Mouse (Mus musculus) intestine, postnatal 0 days (tissue): ENCODE measurements at regions not wholly inside any gene's neighbourhood (a gene's known extent, or its start where the extent isn't known, plus 50 kb on each side); places are given as distances from the start of the nearest gene placed in this dataset.

Experiments
- ATAC-seq: fragments of 200-750 bp; cut with Nextera tagmentation; 2 replicates; pipeline ENCODE4 v1.8.0; 2017; ENCODE audit warnings: mild to moderate bottlenecking, moderate TSS enrichment, moderate library complexity
- H3K27ac ChIP-seq: fragments of 300-500 bp; sonication (generic); 2 replicates; pipeline ENCODE4 v1.5.1; 2014; ENCODE audit warnings: mild to moderate bottlenecking, low read depth, low read length, moderate library complexity
- H3K27me3 ChIP-seq: fragments of 300-500 bp; sonication (generic); replicated peaks from 2 replicates; pipeline ENCODE4 v1.6.1; 2014; ENCODE audit warnings: low read length, mixed read lengths; ENCODE audit not compliant: control insufficient read depth, insufficient read depth
- H3K36me3 ChIP-seq: fragments of 300-500 bp; sonication (generic); 2 replicates; pipeline ENCODE4 v1.6.1; 2014; ENCODE audit warnings: mild to moderate bottlenecking, moderate library complexity; ENCODE audit not compliant: control insufficient read depth, insufficient read depth
- H3K4me1 ChIP-seq: fragments of 300-500 bp; sonication (generic); replicated peaks from 2 replicates; pipeline ENCODE4 v1.6.1; 2014; ENCODE audit warnings: antibody characterized with exemption, low read length, mixed read lengths; ENCODE audit not compliant: control insufficient read depth, insufficient read depth
- H3K4me2 ChIP-seq: fragments of 300-500 bp; sonication (generic); replicated peaks from 2 replicates; pipeline ENCODE4 v1.6.1; 2014; ENCODE audit warnings: low read depth, mild to moderate bottlenecking, moderate library complexity
- H3K4me3 ChIP-seq: fragments of 300-500 bp; sonication (generic); 2 replicates; pipeline ENCODE4 v1.5.1; 2014; ENCODE audit warnings: low read depth, low read length
- H3K9ac ChIP-seq: fragments of 300-500 bp; sonication (generic); 2 replicates; pipeline ENCODE4 v1.6.1; 2014; ENCODE audit warnings: mild to moderate bottlenecking, low read depth, low read length
- H3K9me3 ChIP-seq: fragments of 300-500 bp; sonication (generic); 2 replicates; pipeline ENCODE4 v1.6.1; 2016; ENCODE audit warnings: mixed run types; ENCODE audit not compliant: control insufficient read depth
- CTCF ChIP-seq: sonication (generic); IDR thresholded peaks from 2 replicates; pipeline ENCODE4 v1.5.1; 2016; ENCODE audit warnings: low read depth, mild to moderate bottlenecking, control low read depth, antibody characterized with exemption, moderate library complexity
- WGBS: fragments of 180-500 bp; shearing (Covaris S2); extraction: QIAGEN DNeasy Blood & Tissue Kit; methylation state at CpG from one replicate; pipeline ENCODE4 v1.1.7; 2014; 5-methylcytosine and 5-hydroxymethylcytosine counted together

GRCm38 (mm10) chr8:127834006-127834405, 524.4 kb upstream of the Nrp1 start:
- no peak overlapping the region for H3K27ac ChIP-seq
- TF ChIP-seq CTCF, result no peak
- no peak overlapping the region for H3K9ac ChIP-seq
- 70% methylated on average over 3 of the region's 3 CpGs for WGBS
- H3K4me2 ChIP-seq, result no peak overlapping the region
- no peaks in the 10 kb centered on the region for H3K9me3 ChIP-seq
- H3K4me3 ChIP-seq, result no peak overlapping the region
- no peaks in the 10 kb centered on the region for H3K27me3 ChIP-seq
- no peaks in the 10 kb centered on the region for H3K36me3 ChIP-seq
- H3K4me1 ChIP-seq, result no peaks in the 10 kb centered on the region
- no peak for ATAC-seq

GRCm38 (mm10) chr8:127836410-127837206, 521.8 kb upstream of the Nrp1 start:
- Histone ChIP-seq H3K36me3 (no peaks in the 10 kb centered on the region), H3K27me3 (no peaks in the 10 kb centered on the region), H3K27ac (no peak overlapping the region), H3K4me1 (no peaks in the 10 kb centered on the region), H3K9me3 (no peaks in the 10 kb centered on the region), H3K9ac (no peak overlapping the region), H3K4me2 (no peak overlapping the region), H3K4me3 (no peak overlapping the region)
- TF ChIP-seq CTCF, result 0 out of 2 replicates have a peak, but pooled peaks have one; percentile 9
- ATAC-seq, result no peak
- 86% methylated on average over 6 of the region's 6 CpGs for WGBS

- H3K27me3 ChIP-seq, result no peaks in the 10 kb centered on the region
- H3K27ac ChIP-seq, result no peak overlapping the region
- no peak for TF ChIP-seq CTCF
- no peak overlapping the region for H3K9ac ChIP-seq
- no peak for ATAC-seq
- H3K4me2 ChIP-seq, result no peak overlapping the region
- no peaks in the 10 kb centered on the region for H3K4me1 ChIP-seq
- H3K4me3 ChIP-seq, result no peak overlapping the region
- no peaks in the 10 kb centered on the region for H3K36me3 ChIP-seq
- H3K9me3 ChIP-seq, result no peaks in the 10 kb centered on the region
Measured at GRCm38 (mm10) chr8:127838311-127838710, 520.1 kb upstream of the Nrp1 start.

- TF ChIP-seq CTCF, result no peak
- no peaks in the 10 kb centered on the region for H3K27me3 ChIP-seq
- 66% methylated on average over 9 of the region's 9 CpGs for WGBS
- no peak for ATAC-seq
- no peaks in the 10 kb centered on the region for H3K9me3 ChIP-seq
- no peak overlapping the region for H3K4me2 ChIP-seq
- H3K36me3 ChIP-seq, result no peaks in the 10 kb centered on the region
- H3K4me3 ChIP-seq, result no peak overlapping the region
- H3K4me1 ChIP-seq, result no peaks in the 10 kb centered on the region
- no peak overlapping the region for H3K9ac ChIP-seq
- H3K27ac ChIP-seq, result no peak overlapping the region
Measured at GRCm38 (mm10) chr8:127847332-127848018, 510.9 kb upstream of the Nrp1 start.

DNA sequence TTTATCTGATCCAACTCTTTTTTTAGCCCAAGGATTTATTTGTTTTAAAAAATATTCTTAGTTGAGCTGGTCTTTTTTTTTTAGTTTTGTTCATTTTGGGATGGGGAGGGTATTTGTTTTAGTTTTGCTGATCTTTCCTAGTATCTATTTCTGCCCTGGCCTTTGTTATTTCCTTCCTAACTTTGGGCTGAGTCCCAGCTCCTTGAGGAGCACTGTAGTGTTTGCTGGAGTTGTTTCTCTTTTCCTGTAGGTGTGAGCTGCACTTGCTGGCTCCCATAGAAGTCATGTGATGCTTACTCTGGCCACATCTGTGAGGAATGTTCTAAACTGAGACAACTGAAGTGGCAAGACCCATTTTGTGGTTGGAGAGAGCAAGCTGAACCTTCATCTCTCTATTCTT, 508.5 kb upstream of the Nrp1 start:
- Histone ChIP-seq H3K27me3 (no peaks in the 10 kb centered on the region), H3K4me2 (no peak overlapping the region), H3K4me3 (no peak overlapping the region), H3K9me3 (no peaks in the 10 kb centered on the region), H3K36me3 (no peaks in the 10 kb centered on the region), H3K4me1 (no peaks in the 10 kb centered on the region), H3K9ac (no peak overlapping the region), H3K27ac (no peak overlapping the region)
- no peak for TF ChIP-seq CTCF
- no peak for ATAC-seq

DNA sequence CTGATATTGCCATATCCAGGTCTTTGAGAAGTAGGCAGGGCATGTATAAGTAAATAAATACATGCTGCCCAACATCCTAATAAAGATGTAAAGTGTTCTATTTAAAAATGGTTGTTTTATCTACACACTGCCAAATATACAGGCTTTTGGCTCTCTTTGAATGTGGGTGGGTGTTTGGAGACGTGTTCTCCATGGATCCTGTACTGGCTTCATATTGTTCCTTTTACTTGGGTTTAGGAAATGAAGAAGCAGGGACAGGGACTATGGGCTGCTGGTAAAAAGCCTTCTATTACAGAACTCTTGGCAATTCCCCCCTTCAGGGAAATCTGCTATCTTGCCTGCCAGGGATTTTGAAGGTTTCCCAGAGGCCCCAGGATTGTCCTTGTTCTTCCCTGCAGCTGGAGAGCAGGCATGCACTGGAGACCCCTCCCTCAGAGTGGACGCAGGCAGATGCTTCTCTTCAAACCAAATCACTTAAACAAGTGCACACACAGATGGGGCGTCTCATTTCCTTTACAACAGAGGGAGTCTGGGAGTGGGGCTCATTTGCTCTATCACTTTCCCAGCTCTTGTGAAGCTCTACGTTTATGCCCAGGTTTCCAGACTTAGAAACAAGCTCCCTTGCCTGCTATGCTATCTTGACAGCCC, 502.6 kb upstream of the Nrp1 start:
- Histone ChIP-seq H3K9me3 (no peaks in the 10 kb centered on the region), H3K36me3 (no peaks in the 10 kb centered on the region), H3K4me2 (no peak overlapping the region), H3K9ac (no peak overlapping the region), H3K27me3 (no peaks in the 10 kb centered on the region), H3K4me3 (no peak overlapping the region), H3K27ac (no peak overlapping the region), H3K4me1 (0 out of 2 replicates have a peak, but pooled peaks cover 2% of the 10 kb centered on the region)
- TF ChIP-seq CTCF, result no peak
- ATAC-seq, result no peak
- 24% methylated on average over 4 of the region's 4 CpGs for WGBS
